Mouse (Mus musculus): ENCODE data around the gene Met.

DNA sequence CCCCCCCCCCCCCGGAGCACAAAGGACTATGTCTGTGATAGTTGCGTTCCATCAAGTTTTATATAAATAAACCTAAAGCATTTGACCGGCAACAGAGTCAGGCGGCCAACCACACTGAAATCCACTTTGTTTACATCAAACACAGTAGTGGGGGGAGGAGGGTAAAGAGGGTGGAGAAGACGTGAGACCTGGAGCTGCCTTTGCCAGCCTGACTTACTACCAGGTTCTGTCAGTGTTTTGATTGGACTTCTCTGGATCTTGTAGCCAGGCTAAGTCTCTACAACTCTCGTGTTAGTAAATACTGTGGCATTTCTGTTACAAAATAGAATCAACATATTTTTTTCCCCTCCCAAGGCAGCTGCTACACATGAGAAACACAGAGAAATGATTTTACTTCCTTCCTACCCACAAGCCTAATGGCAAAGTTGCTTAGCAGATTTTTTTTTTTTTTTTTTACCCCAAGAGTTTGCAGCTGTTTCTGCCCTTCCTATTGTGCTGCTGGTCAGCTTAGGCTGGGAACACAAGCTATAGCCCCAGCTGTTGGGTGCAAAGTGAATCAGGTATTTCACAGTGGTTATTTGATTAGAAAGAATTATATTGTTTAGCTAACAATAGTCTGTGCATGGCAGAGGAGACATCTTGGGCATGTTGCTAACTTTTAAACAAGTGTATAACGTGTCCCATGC is 52.3 kb downstream of the Met start:
- TF ChIP-seq POLR2A (IDR thresholded peaks at IDR 0.05; ENCODE audit: low read depth, low read length) (no peak), CTCF (IDR thresholded peaks at IDR 0.05; ENCODE audit: extremely low read depth, insufficient read length, insufficient replicate concordance, low read depth, low read length) (no peak)
